Mouse (Mus musculus) adrenal gland, adult 10 weeks (tissue): ENCODE measurements around the gene Gm10521. TPM values are rescaled to one million over a fixed set of nuclear protein-coding genes. Genes with fewer than 3 reads are reported as not detected.

Source experiments
- polyA plus RNA-seq: library from polyadenylated mRNA; stranded (reverse); fragments of 350-450 nt; fragmentation: Illumina TruSeq; extraction: RNeasy Lipid Tissue Mini Kit (QIAGEN cat#74804); gene quantifications from one replicate; pipeline ENCODE4 v1.2.3, GENCODE M21; 2014; ENCODE audit warnings: low read depth, low replicate concordance

The Gm10521 gene
- 0.82 TPM for polyA plus RNA-seq

GRCm38 (mm10) chr1:171895364-171895763, at the start of gene Gm10521:
TSS of gene Gm10521 (plus strand) at chr1:171895664.

GRCm38 (mm10) chr1:171917305-171918039, 22.0 kb downstream of the Gm10521 start, which contains the start of gene Slamf6:
TSS of gene Slamf6 (plus strand) at chr1:171917515.

Other genes with a start within 250 kb of the Gm10521 start
- 2.4 TPM for gene Slamf7, start 242.6 kb upstream of the Gm10521 start, polyA plus RNA-seq
- gene Cd48, start 213.7 kb upstream of the Gm10521 start, polyA plus RNA-seq = 9.4 TPM
- not detected for gene Slamf1, start 128.5 kb upstream of the Gm10521 start, polyA plus RNA-seq
- gene Cd84, start 56.0 kb upstream of the Gm10521 start, polyA plus RNA-seq = 16.9 TPM
- gene Slamf6, start 21.9 kb downstream of the Gm10521 start, polyA plus RNA-seq = 0.41 TPM
- gene Vangl2, start 132.8 kb downstream of the Gm10521 start, polyA plus RNA-seq = 2.2 TPM
- not detected for gene Nhlh1, start 161.9 kb downstream of the Gm10521 start, polyA plus RNA-seq
- 167 TPM for gene Copa, start 186.9 kb downstream of the Gm10521 start, polyA plus RNA-seq
- gene Ncstn, start 187.1 kb downstream of the Gm10521 start, polyA plus RNA-seq = 28.8 TPM
- 83.5 TPM for gene Pex19, start 231.1 kb downstream of the Gm10521 start, polyA plus RNA-seq